Mouse (Mus musculus): ENCODE data around the gene Pnma1.

- TF ChIP-seq POLR2A (IDR thresholded peaks at IDR 0.05; ENCODE audit: insufficient read length, low read depth) (no peak), E2F4 (IDR thresholded peaks at IDR 0.05; ENCODE audit: insufficient read depth) (no peak), MAX (IDR thresholded peaks at IDR 0.05; ENCODE audit: low read depth) (no peak), TCF12 (IDR thresholded peaks at IDR 0.05; ENCODE audit: insufficient read depth, poor library complexity, severe bottlenecking) (no peak), POLR2AphosphoS2 (IDR thresholded peaks at IDR 0.05; ENCODE audit: insufficient read length, low read depth) (no peak), USF1 (IDR thresholded peaks at IDR 0.05; ENCODE audit: low read depth) (no peak), MYOD1 (IDR thresholded peaks at IDR 0.05; ENCODE audit: control insufficient read depth in 1 of 3, insufficient read length in 2 of 3, low read depth in 2 of 3) (no peak), TCF3 (IDR thresholded peaks at IDR 0.05; ENCODE audit: insufficient read length, low read depth) (no peak), CEBPB (IDR thresholded peaks at IDR 0.05; ENCODE audit: insufficient read depth, poor library complexity, severe bottlenecking) (no peak), REST (IDR thresholded peaks at IDR 0.05; ENCODE audit: insufficient read depth, insufficient read length) (no peak), MYOG (IDR thresholded peaks at IDR 0.05; ENCODE audit: control insufficient read depth in 1 of 3, insufficient read depth in 1 of 3, insufficient read length in 2 of 3, low read depth in 2 of 3) (no peak)
These were observed 7.0 kb downstream of the Pnma1 start for GRCm38 (mm10) chr12:84141271-84141670.
